Mouse (Mus musculus): ENCODE measurements at regions not wholly inside any gene's neighbourhood (a gene's known extent, or its start where the extent isn't known, plus 50 kb on each side); places are given as distances from the start of the nearest gene placed in this dataset.
A peak's percentile ranks its signal among the peaks of the same experiment; 100 is the strongest.

- H3K27ac ChIP-seq, result peak overlapping the region; percentile 86
- no peak for TF ChIP-seq CTCF (conservative IDR thresholded peaks at IDR 0.05)
- H3K4me3 ChIP-seq, result no peak overlapping the region
- DNase-seq (ENCODE audit: low spot score in 2 of 2), result no peak
Measured at GRCm38 (mm10) chr15:59174893-59175531, 285.9 kb downstream of the Gm49356 start.

DNA sequence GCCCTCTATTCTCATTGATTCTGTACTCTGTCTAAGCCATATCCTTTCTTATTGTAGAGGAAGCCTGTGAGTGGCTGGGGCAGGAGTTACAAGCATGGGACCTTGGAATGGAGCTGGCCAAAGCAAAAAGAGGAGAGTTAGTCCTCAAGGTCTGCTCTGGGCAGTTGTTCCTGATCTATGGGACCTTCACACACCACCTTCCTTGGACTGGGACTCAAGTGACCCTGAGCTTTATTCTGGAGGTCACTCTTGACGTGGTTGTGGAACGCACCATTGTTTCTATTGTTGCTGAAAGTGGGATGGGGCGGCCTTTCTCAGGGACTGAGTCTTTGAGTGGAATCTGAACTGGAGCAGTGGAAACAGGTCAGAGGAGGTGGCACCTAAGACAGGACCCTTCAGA lies 291.0 kb downstream of the Gm49356 start:
- Histone ChIP-seq H3K27ac (no peak overlapping the region), H3K4me3 (no peak overlapping the region)
- no peak for TF ChIP-seq CTCF (conservative IDR thresholded peaks at IDR 0.05)
- no peak for DNase-seq (ENCODE audit: low spot score in 2 of 2)

- H3K27ac ChIP-seq, result no peak overlapping the region
- H3K4me3 ChIP-seq, result no peak overlapping the region
- no peak for TF ChIP-seq CTCF (conservative IDR thresholded peaks at IDR 0.05)
- DNase-seq (ENCODE audit: low spot score in 2 of 2), result no peak
Measured at GRCm38 (mm10) chr15:59184461-59184860, 295.4 kb downstream of the Gm49356 start.

DNA sequence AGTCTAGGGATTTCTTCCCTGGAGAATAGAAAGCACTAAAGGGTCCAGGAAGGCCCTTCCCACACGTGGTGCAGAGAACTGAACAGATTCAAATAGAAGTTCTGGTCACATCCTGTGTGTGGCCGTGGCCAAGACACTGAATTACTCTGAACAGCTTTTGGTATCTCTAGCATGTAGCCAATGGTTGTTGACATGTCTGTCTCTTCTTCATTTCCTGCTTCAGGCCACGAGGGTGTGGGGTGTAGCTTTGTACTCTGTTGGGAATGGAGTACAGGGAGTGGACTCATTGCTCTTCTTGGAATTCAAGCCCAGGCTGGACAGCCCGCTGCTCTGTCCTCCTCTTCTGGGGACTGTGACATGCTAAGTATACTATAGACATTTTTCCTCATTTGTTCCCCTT lies 298.5 kb downstream of the Gm49356 start:
- 0 out of 2 replicates have a peak overlapping the region, but pooled peaks have one; percentile 1 for H3K27ac ChIP-seq
- no peak overlapping the region for H3K4me3 ChIP-seq
- no peak for TF ChIP-seq CTCF (conservative IDR thresholded peaks at IDR 0.05)
- no peak for DNase-seq (ENCODE audit: low spot score in 2 of 2)

GRCm38 (mm10) chr15:59188371-59188770 lies 299.3 kb downstream of the Gm49356 start:
- peak; percentile 37 for DNase-seq (ENCODE audit: low spot score in 2 of 2)
- H3K4me3 ChIP-seq, result no peak overlapping the region
- TF ChIP-seq CTCF (conservative IDR thresholded peaks at IDR 0.05), result no peak
- peak overlapping the region; percentile 1; the same call in 1 of the 2 replicates for H3K27ac ChIP-seq

GRCm38 (mm10) chr15:59190511-59190910 lies 301.4 kb downstream of the Gm49356 start:
- H3K4me3 ChIP-seq, result no peak overlapping the region
- DNase-seq (ENCODE audit: low spot score in 2 of 2), result no peak
- TF ChIP-seq CTCF (conservative IDR thresholded peaks at IDR 0.05), result no peak
- no peak overlapping the region for H3K27ac ChIP-seq

DNA sequence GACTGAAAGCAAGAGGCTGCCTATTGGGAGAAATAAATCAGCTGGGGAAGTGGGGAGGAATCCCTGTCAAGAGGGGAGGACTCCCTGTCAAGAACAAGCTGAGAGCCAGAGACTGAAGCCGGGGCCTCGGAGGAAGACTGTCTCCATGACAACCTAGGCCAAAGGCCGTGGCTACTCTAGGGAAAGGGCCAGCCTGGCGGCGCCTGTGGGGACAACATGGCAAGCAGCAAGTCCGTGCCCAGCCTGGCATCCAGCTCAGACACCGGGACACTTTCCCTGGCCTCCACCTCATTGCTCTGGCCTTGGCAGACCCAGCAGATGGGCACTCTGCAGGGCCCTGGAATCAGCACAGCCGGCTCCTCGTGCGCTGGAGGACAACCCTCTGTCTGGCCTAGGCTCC lies 305.3 kb downstream of the Gm49356 start:
- Histone ChIP-seq H3K27ac (no peak overlapping the region), H3K4me3 (no peak overlapping the region)
- TF ChIP-seq CTCF (conservative IDR thresholded peaks at IDR 0.05), result peak; percentile 53
- peak; percentile 25 to 37 for DNase-seq (ENCODE audit: low spot score in 2 of 2)

DNA sequence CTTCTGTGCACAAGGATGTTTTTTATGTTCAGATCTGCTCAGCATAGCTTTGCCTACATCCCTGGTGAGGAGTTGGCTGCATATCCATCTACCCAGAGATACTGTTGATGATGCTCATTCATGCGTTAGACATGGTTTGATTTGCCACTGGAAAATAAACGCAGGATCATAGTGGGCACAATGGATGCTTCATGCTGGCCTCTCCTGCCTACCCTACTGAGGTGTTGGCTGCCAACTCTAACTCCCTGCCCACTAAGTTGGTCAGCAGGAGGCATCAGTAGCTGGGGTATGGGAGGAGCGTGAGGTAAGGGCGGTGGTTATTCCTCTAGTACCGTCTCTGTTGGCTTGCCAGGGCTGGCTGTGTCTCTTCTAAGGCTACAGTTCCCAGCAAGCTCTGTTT lies 307.3 kb downstream of the Gm49356 start:
- Histone ChIP-seq H3K4me3 (no peak overlapping the region), H3K27ac (peak overlapping the region; percentile 86; the same call in 1 of the 2 replicates)
- DNase-seq (ENCODE audit: low spot score in 2 of 2), result no peak
- TF ChIP-seq CTCF (conservative IDR thresholded peaks at IDR 0.05), result no peak

- DNase-seq (ENCODE audit: low spot score in 2 of 2), result peak in 1 of 2 experiments; percentile 16
- Histone ChIP-seq H3K27ac (peak overlapping the region; percentile 86), H3K4me3 (no peak overlapping the region)
- TF ChIP-seq CTCF (conservative IDR thresholded peaks at IDR 0.05), result no peak
Measured at GRCm38 (mm10) chr15:59197455-59198391, 308.6 kb downstream of the Gm49356 start.

DNA sequence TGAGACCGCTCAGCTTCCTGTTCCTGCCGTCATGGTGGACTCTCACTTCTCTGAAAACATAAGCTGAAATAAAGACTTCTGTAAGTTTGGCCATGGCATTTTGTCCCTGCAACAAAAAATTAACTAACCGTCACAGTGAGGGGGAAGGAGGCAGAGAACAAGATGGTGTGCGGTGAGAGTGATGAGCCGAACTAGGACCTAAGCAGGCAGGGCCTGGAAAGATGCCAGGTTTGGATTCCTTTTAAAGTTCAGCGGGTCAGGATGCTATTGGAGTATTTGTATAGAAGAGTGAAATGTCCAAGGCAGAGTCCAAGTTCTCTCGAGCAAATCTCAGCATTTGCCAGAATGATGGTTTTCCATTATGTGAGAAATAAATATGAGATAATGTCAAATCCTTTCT lies 312.3 kb downstream of the Gm49356 start:
- DNase-seq (ENCODE audit: low spot score in 2 of 2), result no peak
- no peak for TF ChIP-seq CTCF (conservative IDR thresholded peaks at IDR 0.05)
- H3K27ac ChIP-seq, result no peak overlapping the region
- H3K4me3 ChIP-seq, result no peak overlapping the region

GRCm38 (mm10) chr15:59201894-59202670 lies 313.0 kb downstream of the Gm49356 start:
- no peak for TF ChIP-seq CTCF (conservative IDR thresholded peaks at IDR 0.05)
- Histone ChIP-seq H3K27ac (peak overlapping the region; percentile 23; the same call in 1 of the 2 replicates), H3K4me3 (no peak overlapping the region)
- no peak for DNase-seq (ENCODE audit: low spot score in 2 of 2)

DNA sequence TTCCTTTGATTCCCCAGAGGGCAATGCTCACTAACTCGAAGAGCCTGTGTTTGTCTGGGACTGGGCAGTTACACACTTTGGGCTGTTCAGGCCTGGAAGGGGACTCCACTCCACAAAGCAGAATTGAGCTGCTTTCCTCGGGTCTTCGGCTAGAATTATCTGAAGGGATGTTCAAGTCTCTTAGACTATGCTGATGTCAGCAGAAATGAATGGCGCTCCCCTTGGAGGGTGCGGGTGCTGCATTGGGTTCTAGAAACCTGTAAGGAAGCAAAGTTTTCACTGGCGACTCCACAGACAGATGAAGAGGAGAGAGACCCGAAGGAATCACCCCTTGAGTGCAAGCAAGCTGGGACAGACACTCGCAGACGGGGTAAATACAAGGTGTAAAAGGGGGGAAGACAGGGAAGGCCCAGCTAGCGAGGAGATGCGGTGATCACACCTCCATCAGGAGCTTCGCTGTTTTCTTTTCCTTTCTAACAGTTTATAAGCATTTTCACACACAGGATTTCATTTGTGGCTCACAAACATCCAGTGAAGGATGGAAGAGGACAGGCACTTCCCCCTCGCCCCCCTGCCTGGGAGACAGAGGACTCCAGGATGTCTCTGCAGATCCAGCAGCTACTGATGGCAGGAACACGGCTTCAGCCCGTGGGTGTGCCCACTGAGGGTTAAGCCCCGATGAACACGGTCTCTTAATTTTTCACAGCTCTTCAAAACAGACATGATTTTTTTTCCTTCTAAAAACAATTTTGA lies 314.2 kb downstream of the Gm49356 start:
- no peak for TF ChIP-seq CTCF (conservative IDR thresholded peaks at IDR 0.05)
- H3K4me3 ChIP-seq, result no peak overlapping the region
- no peak for DNase-seq (ENCODE audit: low spot score in 2 of 2)
- no peak overlapping the region for H3K27ac ChIP-seq

Data from layer of hippocampus, adult 2 months (tissue).